Mouse (Mus musculus) midbrain, embryonic 13.5 days (tissue): ENCODE measurements around the gene Smad3. TPM values are rescaled to one million over a fixed set of nuclear protein-coding genes. Genes with fewer than 3 reads are reported as not detected.
A peak's percentile ranks its signal among the peaks of the same experiment; 100 is the strongest.

Experiments
- ATAC-seq: fragments of 200-750 bp; cut with Nextera tagmentation; 2 replicates; pipeline ENCODE4 v1.8.0; 2017; ENCODE audit warnings: mild to moderate bottlenecking, moderate TSS enrichment, moderate library complexity
- H3K27ac ChIP-seq: fragments of 300-500 bp; sonication (generic); 2 replicates; pipeline ENCODE4 v1.5.1; 2015; ENCODE audit warnings: inconsistent platforms, mild to moderate bottlenecking, moderate library complexity
- H3K27me3 ChIP-seq: fragments of 300-500 bp; sonication (generic); 2 replicates; pipeline ENCODE4 v1.6.1; 2015; ENCODE audit warnings: mild to moderate bottlenecking, inconsistent platforms
- H3K36me3 ChIP-seq: fragments of 300-500 bp; sonication (generic); 2 replicates; pipeline ENCODE4 v1.6.1; 2015; ENCODE audit warnings: mild to moderate bottlenecking, inconsistent platforms
- H3K4me1 ChIP-seq: fragments of 300-500 bp; sonication (generic); replicated peaks from 2 replicates; pipeline ENCODE4 v1.6.1; 2015; ENCODE audit warnings: inconsistent platforms
- H3K4me2 ChIP-seq: fragments of 300-500 bp; sonication (generic); replicated peaks from 2 replicates; pipeline ENCODE4 v1.6.1; 2015; ENCODE audit warnings: moderate library complexity, mild to moderate bottlenecking, inconsistent platforms
- H3K4me3 ChIP-seq: fragments of 300-500 bp; sonication (generic); replicated peaks from 2 replicates; pipeline ENCODE4 v1.5.1; 2015; ENCODE audit warnings: mild to moderate bottlenecking, inconsistent platforms
- H3K9ac ChIP-seq: fragments of 300-500 bp; sonication (generic); replicated peaks from 2 replicates; pipeline ENCODE4 v1.6.1; 2015; ENCODE audit warnings: mild to moderate bottlenecking, inconsistent platforms
- H3K9me3 ChIP-seq: fragments of 300-500 bp; sonication (generic); 2 replicates; pipeline ENCODE4 v1.6.1; 2016; ENCODE audit warnings: mild to moderate bottlenecking, inconsistent platforms
- WGBS: fragments of 180-500 bp; shearing (Covaris S2); methylation state at CpG from one replicate; pipeline ENCODE4 v1.1.7; 2015; 5-methylcytosine and 5-hydroxymethylcytosine counted together
- polyA plus RNA-seq: library from polyadenylated mRNA; unstranded; fragments of >200 nt; fragmentation: Nextera tagmentation; extraction: Ambion mirVana; gene quantifications from 2 replicates; pipeline ENCODE4 v1.2.1, GENCODE M21; 2015

Smad3 gene
- polyA plus RNA-seq, 1 experiment from 2014 or later, result 11.6 TPM

DNA sequence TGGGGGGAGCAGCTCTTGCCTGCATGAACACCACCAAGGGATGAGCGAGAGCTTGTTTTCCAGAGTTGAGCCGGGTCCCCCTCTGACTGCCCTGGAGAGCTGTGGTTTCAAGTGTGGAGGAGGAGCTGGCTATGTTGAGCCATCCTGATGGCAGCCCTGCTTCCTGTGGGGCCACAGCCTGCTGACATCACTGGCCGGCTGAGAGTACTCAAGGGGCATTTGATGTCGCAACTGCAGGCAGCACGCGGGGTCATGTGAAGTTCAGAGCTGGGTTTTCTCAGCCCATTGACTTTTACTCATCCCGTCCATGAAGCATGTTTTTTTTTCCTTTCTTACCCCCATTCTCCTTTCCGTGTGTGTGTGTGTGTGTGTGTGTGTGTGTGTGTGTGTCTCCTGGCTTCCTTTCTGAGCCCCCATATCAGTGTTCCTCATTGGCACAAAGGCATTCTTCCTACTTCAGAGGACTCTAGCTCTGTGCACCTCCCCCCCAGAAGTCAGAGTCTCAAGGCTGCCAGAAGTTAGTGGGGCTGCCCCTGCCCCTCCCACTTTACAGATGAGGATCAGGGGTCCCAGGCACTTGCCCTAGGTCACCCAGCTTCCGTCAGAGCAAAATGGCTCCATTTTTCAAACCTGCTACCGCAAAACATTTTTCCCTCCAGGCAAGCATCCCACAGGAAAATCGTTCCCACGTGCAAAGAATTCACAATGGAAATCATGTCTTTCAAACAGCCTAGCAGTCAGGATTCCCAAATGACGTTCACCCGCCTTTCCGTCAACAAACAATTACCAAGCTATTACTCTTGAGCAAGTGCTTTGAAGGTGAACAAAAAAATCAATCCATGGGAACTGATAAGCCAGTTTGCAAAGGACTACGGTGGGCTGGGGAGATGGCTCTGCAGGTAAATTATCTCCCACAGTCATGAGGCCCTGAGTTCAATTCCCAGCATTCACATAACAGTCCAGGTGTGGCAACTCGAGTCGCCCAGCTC is 41.4 kb downstream of the Smad3 start:
- no peak overlapping the region for H3K4me3 ChIP-seq
- ATAC-seq, result no peak

DNA sequence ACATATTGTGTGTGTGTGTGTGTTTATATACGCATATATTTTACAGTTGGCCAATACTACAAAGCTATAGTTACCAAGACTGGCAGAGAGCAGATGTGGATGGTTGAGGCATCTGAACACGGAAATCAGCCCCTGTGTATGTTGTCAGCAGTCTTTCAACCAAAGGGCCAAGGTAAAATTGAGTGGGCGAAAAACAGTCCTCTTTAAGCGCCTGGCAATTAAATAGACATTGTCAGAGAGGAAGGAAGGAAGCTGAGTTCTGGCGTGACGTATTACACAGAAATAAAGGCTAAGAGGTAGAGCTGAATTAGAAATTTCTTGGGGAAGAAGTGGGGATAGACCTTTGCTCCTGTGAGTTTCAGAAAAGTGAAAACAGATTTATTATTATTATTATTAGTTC is 43.2 kb downstream of the Smad3 start:
- H3K9me3 ChIP-seq, result no peaks in the 10 kb centered on the region
- H3K27ac ChIP-seq, result no peak overlapping the region

More for the DNA sequence above, 41.4 kb downstream of the Smad3 start:
- H3K27me3 ChIP-seq, result no peaks in the 10 kb centered on the region
- peaks cover 27% of the 10 kb centered on the region for H3K4me1 ChIP-seq
- WGBS, result 49% methylated on average over 18 of the region's 18 CpGs
- H3K36me3 ChIP-seq, result no peaks in the 10 kb centered on the region
- no peak overlapping the region for H3K9ac ChIP-seq
- H3K9me3 ChIP-seq, result no peaks in the 10 kb centered on the region
- no peak overlapping the region; the same call in 1 of the 2 replicates for H3K27ac ChIP-seq
- no peak overlapping the region for H3K4me2 ChIP-seq

DNA sequence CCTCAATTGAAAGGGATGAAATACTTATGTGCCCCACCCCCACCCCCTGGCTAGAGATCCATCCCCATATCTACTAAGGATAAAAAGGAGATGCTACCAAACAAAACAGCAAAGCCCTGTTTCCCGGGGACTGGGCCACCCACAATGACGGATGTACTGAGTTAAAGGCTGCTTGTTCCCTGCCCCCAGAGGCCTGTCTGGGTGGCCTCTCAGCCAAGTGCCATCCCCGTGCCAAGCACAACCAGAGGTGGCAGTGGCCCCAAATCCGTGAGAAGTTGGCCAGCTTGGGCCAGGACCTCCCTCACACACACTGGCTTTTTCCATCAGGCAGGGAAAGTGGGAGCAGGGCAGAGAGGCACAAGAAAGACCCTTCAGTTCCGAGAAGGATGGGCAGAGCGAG is 45.0 kb downstream of the Smad3 start:
- Histone ChIP-seq H3K4me2 (no peak overlapping the region), H3K4me1 (peaks cover 28% of the 10 kb centered on the region), H3K9me3 (no peaks in the 10 kb centered on the region), H3K27ac (no peak overlapping the region), H3K9ac (no peak overlapping the region), H3K4me3 (no peak overlapping the region), H3K36me3 (peaks cover 5% of the 10 kb centered on the region; the same call in 1 of the 2 replicates), H3K27me3 (no peaks in the 10 kb centered on the region)
- no peak for ATAC-seq
- WGBS, result 64% methylated on average over 6 of the region's 6 CpGs

More for the DNA sequence above, 43.2 kb downstream of the Smad3 start:
- 83% methylated on average over 6 of the region's 6 CpGs for WGBS
- Histone ChIP-seq H3K9ac (no peak overlapping the region), H3K36me3 (peaks cover 5% of the 10 kb centered on the region; the same call in 1 of the 2 replicates), H3K4me1 (peaks cover 28% of the 10 kb centered on the region), H3K4me2 (no peak overlapping the region), H3K4me3 (no peak overlapping the region), H3K27me3 (no peaks in the 10 kb centered on the region)
- ATAC-seq, result no peak

GRCm38 (mm10) chr9:63711580-63712230 is 46.1 kb downstream of the Smad3 start:
- no peak overlapping the region for H3K9ac ChIP-seq
- no peak overlapping the region for H3K27ac ChIP-seq
- no peak overlapping the region for H3K4me2 ChIP-seq
- H3K9me3 ChIP-seq, result no peaks in the 10 kb centered on the region
- 84% methylated on average over 13 of the region's 13 CpGs for WGBS
- peaks cover 5% of the 10 kb centered on the region; the same call in 1 of the 2 replicates for H3K36me3 ChIP-seq
- no peaks in the 10 kb centered on the region for H3K27me3 ChIP-seq
- H3K4me3 ChIP-seq, result no peak overlapping the region
- no peak for ATAC-seq
- H3K4me1 ChIP-seq, result peaks cover 30% of the 10 kb centered on the region

DNA sequence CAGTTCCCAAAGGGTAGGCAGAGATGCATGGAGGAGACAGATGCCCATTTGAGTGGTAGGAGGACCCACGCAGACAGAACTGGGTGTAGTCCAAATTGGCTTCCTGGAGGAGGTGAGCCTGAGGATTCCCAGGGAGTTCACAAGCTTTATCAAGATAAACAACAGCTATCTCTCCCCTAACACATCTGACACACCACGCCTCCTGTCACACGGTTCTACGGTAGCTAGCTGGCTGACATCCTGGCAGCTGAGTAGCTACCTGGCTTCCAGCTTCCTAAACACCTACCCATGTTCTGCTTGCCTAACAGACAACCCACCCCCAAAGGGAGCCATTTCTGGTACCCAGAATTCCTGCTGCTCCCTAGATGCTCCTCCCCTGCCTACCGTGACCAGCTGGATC is 47.9 kb downstream of the Smad3 start:
- peaks cover 37% of the 10 kb centered on the region for H3K4me1 ChIP-seq
- no peak for ATAC-seq
- WGBS, result 100% methylated on average over 5 of the region's 5 CpGs

GRCm38 (mm10) chr9:63709266-63709665 is 48.5 kb downstream of the Smad3 start:
- Histone ChIP-seq H3K27me3 (no peaks in the 10 kb centered on the region), H3K36me3 (peaks cover 5% of the 10 kb centered on the region; the same call in 1 of the 2 replicates), H3K4me2 (no peak overlapping the region), H3K4me3 (no peak overlapping the region), H3K4me1 (peaks cover 37% of the 10 kb centered on the region), H3K9ac (no peak overlapping the region), H3K9me3 (no peaks in the 10 kb centered on the region), H3K27ac (no peak overlapping the region)
- no peak for ATAC-seq

More for the DNA sequence above, 47.9 kb downstream of the Smad3 start:
- Histone ChIP-seq H3K27ac (no peak overlapping the region), H3K36me3 (peaks cover 5% of the 10 kb centered on the region; the same call in 1 of the 2 replicates), H3K9ac (no peak overlapping the region), H3K4me2 (no peak overlapping the region), H3K9me3 (no peaks in the 10 kb centered on the region), H3K4me3 (no peak overlapping the region), H3K27me3 (no peaks in the 10 kb centered on the region)

GRCm38 (mm10) chr9:63707816-63708588 is 49.8 kb downstream of the Smad3 start:
- H3K27ac ChIP-seq, result no peak overlapping the region
- no peak for ATAC-seq
- no peak overlapping the region for H3K4me3 ChIP-seq
- peaks cover 35% of the 10 kb centered on the region for H3K4me1 ChIP-seq
- no peak overlapping the region for H3K9ac ChIP-seq
- 95% methylated on average over 9 of the region's 9 CpGs for WGBS
- peaks cover 5% of the 10 kb centered on the region; the same call in 1 of the 2 replicates for H3K36me3 ChIP-seq
- no peak overlapping the region for H3K4me2 ChIP-seq
- H3K9me3 ChIP-seq, result no peaks in the 10 kb centered on the region
- no peaks in the 10 kb centered on the region for H3K27me3 ChIP-seq

DNA sequence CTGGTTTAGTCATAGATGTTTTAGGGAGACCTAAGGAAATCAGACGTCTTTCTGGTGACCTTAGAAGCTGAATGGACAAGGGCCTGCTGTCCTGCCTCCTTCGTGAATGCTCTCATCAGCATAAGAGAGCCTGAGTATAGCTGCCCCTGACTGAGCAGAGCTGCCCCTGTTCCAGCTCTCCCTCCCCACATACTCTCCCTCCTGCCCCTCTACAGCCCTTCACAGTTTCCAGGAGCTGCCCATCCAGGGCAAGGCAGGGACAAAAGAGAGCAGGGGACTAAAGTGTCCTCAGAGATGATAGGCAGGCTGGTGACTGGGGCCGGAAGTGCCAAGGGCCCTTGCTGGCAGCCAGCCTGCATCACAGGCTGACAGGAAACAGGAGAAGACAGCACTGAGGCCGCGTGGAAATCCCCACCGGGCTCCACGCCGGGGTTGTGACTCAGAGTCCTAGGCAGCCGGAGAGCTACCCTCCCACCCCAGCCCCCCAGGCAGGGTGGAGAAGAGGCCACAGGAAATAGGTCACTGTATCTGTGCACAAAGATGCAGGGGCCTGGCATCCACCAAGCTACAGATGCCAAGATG is 51.6 kb downstream of the Smad3 start:
- Histone ChIP-seq H3K36me3 (peaks cover 5% of the 10 kb centered on the region; the same call in 1 of the 2 replicates), H3K9ac (peak overlapping the region; percentile 41), H3K27me3 (no peaks in the 10 kb centered on the region), H3K27ac (peak overlapping the region; percentile 19; the same call in 1 of the 2 replicates), H3K9me3 (no peaks in the 10 kb centered on the region), H3K4me2 (no peak overlapping the region), H3K4me1 (peaks cover 23% of the 10 kb centered on the region), H3K4me3 (no peak overlapping the region)
- WGBS, result 27% methylated on average over 9 of the region's 9 CpGs
- ATAC-seq, result no peak

DNA sequence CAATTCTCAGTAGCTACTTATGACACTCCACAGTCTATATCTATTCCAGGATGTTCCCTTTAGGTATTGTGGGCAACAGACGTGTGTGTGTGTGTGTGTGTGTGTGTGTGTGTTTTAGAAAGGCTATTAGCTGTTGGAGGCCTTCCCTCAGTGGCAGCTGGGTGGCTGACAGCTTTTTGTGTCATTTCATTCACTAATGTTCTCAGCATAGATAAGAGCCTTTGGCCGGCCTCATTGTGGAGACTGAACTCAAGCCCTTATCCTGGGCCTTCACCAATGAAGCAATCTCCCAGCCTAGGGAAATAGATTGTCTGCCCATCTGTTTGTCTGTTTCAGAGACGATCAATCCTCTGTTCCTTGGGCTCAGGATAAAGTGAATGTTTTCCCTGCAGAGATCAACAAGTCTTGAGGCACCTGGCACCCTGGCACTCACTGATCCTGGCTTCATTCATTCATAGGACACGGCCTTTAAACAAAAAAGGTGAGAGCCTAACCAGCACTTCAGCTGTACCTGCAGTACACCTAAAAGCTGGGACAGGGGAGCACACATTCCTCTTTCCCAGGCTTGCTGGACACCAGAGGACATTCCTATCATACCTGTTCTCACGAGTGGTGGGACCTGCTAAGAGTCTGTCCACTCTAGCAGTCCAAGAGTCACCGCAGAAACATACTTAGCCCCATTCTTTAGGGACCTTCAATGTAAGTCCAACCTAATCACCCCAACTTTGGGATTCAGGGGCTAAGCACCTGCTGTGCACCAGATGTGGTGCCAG is 52.6 kb downstream of the Smad3 start:
- H3K4me1 ChIP-seq, result peaks cover 23% of the 10 kb centered on the region
- H3K27me3 ChIP-seq, result no peaks in the 10 kb centered on the region
- peaks cover 5% of the 10 kb centered on the region; the same call in 1 of the 2 replicates for H3K36me3 ChIP-seq
- no peak overlapping the region for H3K4me3 ChIP-seq
- no peak overlapping the region for H3K9ac ChIP-seq
- 77% methylated on average over 6 of the region's 6 CpGs for WGBS
- H3K9me3 ChIP-seq, result no peaks in the 10 kb centered on the region
- no peak overlapping the region for H3K27ac ChIP-seq
- ATAC-seq, result no peak
- no peak overlapping the region for H3K4me2 ChIP-seq

- Histone ChIP-seq H3K27me3 (no peaks in the 10 kb centered on the region), H3K27ac (no peak overlapping the region)
- WGBS, result 86% methylated on average over 5 of the region's 5 CpGs
These were observed 53.7 kb downstream of the Smad3 start for GRCm38 (mm10) chr9:63704131-63704530.

More at GRCm38 (mm10) chr9:63704131-63704530, 53.7 kb downstream of the Smad3 start:
- Histone ChIP-seq H3K36me3 (no peaks in the 10 kb centered on the region), H3K9ac (no peak overlapping the region), H3K9me3 (no peaks in the 10 kb centered on the region), H3K4me2 (no peak overlapping the region), H3K4me1 (peaks cover 24% of the 10 kb centered on the region), H3K4me3 (no peak overlapping the region)
- ATAC-seq, result no peak
